Mouse (Mus musculus) inflammation-experienced regulatory T-cells, adult 6 months (primary cell): Measurements from ENCODE around the gene Itga2b. TPM values are rescaled to one million over a fixed set of nuclear protein-coding genes. Genes with fewer than 3 reads are reported as not detected.
A peak's percentile ranks its signal among the peaks of the same experiment; 100 is the strongest.
"Not testable (repeated sequence)": the region's sequence is repeated elsewhere in the genome, so short reads cannot be mapped to it uniquely, and the experiment has no call there.

Source experiments
- ATAC-seq: one replicate; pipeline ENCODE4 v1.8.0; 2017
- polyA plus RNA-seq, 3 experiments: library from polyadenylated mRNA; unstranded; fragments of 100-300 nt; shearing (Covaris generic); gene quantifications; one replicate each; pipeline ENCODE4 v1.2.1; 2017

Itga2b gene
- polyA plus RNA-seq, 3 experiments from 2014 or later, result 0.45 to 2.0 (median 0.94) TPM

DNA sequence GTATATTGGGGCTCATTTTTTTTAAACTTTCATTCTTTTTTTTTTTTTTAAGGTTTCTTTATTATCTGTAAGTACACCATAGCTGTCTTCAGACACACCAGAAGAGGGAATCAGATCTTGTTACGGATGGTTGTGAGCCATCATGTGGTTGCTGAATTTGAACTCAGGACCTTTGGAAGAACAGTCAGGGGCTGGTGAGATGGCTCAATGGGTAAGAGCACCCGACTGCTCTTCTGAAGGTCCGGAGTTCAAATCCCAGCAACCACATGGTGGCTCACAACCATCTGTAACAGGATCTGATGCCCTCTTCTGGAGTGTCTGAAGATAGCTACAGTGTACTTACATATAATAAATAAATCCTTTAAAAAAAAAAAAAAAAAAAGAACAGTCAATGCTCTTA is 59.6 kb downstream of the Itga2b start:
- not testable (repeated sequence) for ATAC-seq

DNA sequence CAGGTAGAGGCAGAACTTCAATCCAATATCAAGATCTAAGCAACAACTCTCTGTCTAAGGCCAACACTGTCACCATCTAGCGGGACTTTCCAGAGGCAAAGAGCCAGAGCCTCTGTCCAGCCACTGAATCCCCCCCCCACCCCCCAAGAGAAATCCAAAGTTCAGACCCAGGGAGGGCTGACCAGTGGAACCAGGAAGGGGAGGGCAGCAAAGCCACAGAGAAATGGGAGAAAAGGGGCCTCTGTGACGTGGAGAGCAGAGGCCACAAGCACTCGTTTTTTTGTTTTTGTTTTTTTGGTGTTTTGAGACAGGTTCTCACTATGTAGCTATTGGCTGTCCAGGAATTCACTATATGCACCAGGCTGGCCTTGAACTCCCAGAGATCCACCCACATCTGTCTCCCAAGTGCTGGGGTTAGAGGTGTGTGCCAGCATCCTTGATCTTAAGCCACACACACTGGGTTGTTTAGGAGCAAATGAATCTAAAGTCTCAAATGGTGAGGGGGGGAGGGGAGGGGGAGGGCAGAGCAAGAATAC is 60.1 kb downstream of the Itga2b start:
- no peak for ATAC-seq

DNA sequence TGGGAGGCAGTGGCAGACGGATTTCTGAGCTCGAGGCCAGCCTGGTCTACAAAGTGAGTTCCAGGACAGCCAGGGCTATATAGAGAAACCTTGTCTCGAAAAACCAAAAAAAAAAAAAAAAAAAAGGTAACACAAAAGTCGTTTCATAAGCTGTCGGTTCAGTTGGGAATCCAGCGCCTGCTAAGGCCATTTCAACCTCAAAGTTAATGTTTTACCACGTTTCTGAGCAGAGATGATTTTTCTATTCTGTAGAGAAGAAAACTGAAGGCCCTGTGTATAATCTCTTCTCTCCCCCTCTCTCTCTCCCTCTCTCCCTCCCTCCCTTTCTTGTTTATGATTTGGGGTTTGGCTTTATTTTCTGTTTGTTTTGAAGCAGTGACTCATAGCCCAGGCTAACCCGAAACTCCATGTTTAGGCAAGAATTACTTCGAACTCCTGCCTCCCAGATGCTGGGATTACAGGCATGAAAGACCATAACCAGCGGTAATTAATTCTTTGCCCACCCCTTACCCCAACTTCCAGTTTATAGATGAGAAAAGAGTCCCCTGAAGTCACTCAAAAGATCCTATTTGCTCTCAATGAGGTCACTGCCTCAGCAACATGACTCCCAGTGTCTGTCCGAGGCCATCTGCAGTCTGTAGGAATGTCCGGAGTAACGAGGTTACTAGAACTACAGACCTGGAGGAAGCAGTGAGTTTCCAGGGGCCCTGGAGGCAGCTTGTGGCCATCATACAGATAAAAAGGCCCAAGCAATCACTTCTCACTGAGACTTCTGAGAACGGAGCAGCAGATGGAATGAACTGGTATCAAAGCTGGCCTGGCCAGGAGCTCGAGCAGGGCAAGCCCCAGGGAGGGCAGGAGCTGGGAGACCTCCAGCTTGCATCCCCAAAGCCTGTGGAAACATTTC is 60.8 kb downstream of the Itga2b start:
- no peak for ATAC-seq

DNA sequence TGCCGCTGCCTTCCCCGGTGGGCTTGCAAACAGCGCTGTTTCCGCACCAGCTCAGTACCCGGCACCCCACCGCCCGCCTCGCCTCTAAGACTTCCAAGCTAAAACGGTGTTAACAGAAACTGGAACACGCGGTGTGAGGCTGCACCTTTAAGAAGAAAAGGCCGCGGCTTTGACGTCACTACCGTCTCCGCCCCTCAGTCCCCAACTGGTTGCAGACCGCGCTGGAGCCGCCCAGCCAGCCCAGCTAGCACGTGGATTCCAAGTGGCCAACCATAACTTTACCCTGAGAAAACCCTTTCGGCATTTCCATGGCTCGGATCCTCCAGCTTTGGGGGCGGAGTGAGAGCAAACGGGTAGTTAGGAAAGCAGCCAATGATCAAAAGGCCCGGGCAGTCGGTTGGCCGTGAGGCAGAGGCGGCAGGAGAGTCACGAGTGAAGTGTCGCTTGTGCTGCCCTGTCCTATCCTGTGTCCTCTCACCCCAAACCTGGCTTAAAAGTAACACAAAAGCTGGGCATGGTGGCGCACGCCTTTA is 61.5 kb downstream of the Itga2b start:
- ATAC-seq, result peak; percentile 89

DNA sequence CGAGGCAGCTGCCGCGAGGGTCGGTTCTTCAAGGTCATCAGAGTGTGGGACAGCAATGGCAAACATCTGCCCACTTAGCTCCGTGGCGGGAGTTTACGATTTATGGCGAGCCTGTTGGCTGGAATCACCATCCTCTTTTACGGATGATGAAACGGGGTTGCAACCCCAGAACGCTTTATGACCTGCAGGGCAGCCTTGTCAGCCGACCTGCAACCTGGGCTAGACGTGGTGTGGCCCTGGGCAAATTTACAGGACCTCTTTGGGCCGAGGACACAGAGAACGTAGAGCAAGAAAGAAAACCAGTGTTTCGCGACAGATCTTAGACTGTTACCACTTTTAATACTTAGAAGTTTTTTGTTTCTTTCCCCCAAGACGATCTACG is 62.1 kb downstream of the Itga2b start, which contains the start of gene Slc25a39:
Gene Slc25a39, minus strand, starts transcription at position 113 of the 382 bp plus-strand sequence.
- peak; percentile 7 for ATAC-seq

DNA sequence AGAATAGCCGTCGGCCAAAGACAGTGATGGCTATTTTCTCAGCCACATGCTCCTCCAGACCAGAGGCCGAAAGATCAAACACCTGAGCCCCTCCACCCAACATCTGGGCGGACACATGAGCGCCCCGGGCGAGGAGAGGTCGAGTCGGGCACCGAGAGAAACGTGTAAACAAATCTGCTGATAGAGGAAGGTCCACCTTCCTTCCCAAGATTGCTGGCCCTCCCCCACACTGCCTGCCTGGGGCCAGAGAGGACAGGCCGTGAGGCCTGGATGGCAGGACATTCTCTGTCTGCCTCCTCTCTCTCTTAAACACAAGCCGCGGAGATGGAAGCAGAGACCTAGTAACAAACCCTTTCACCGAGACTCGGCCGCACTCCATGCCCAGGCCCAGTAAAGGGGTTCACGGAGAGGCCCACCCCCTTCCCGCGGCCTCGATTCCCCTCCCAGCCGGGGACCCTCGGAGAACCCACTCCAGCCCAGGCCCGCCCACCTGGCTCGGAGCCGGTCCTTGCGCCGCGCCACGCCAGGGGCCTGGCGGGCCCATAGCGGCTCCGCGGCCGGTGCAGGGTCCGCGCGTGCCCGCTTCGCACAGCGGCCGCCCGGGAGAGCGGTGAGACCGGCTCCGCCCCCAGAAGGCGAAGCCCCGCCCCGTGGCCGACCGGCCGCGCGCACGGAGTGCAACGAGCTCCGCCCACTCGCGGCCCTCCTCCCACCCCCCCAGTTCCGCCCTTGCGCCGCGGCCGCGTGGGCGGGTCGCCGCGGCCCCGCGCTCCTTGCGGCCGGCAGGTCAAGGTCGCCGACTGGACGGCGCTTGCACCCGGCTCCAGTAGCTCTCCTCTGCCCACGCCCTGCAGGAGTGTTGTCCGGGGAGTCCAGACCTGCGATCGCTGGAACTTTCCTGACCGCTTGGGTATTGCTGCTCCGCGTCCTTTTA is 62.8 kb downstream of the Itga2b start:
- peak; percentile 56 for ATAC-seq

DNA sequence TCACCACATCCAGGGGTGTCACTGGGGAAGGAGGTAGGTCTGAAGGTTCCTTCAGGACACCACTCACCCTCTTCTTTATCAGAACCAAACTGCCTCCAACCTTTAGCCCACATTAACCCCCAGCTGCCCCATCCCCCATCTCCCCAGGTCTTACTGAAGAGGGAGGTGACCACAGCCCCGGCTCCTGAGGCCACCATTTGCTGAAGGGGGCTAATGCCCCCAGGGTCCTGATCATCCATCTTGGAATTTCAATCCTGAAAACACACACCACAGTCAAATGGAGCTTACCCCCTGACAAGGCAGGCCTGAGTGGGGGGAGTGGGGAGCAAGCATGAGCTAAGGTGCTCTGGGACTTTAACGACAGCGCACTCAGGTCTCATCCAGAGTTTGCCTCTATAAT is 63.5 kb downstream of the Itga2b start:
- ATAC-seq, result no peak

DNA sequence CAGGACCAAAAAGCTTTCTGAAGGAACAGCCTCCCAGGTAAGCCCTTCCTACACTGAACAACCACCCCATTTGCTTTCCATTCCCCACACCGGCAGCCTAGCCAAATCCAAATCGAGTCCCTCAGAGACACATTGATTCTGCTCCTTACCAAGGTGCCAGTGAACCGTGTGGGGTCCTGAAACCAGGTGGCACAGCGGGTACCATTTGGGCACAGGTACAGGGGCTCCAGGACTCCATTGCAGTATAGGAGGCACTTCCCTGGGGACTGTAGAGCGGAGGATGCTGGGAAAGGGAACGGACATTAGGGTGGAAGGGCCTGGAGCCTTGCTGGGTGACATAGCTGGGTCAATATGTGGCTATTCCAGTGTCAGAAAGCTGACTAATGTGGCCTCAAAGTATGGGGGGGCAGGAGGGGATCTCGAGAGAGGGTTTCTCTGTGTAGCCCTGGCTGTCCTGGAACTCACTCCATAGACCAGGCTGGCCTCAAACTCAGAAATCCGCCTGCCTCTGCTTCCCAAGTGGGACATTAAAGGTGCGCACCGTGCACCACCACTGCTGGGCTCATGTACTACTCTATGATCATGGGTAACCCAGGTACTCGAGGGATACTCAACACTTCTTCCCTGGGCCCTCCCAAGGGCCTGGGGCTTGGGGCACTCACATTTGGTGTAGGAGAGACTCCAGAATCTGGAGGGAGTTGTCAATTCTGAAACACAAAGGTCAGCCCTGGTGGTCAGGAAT is 64.2 kb downstream of the Itga2b start:
- ATAC-seq, result no peak

DNA sequence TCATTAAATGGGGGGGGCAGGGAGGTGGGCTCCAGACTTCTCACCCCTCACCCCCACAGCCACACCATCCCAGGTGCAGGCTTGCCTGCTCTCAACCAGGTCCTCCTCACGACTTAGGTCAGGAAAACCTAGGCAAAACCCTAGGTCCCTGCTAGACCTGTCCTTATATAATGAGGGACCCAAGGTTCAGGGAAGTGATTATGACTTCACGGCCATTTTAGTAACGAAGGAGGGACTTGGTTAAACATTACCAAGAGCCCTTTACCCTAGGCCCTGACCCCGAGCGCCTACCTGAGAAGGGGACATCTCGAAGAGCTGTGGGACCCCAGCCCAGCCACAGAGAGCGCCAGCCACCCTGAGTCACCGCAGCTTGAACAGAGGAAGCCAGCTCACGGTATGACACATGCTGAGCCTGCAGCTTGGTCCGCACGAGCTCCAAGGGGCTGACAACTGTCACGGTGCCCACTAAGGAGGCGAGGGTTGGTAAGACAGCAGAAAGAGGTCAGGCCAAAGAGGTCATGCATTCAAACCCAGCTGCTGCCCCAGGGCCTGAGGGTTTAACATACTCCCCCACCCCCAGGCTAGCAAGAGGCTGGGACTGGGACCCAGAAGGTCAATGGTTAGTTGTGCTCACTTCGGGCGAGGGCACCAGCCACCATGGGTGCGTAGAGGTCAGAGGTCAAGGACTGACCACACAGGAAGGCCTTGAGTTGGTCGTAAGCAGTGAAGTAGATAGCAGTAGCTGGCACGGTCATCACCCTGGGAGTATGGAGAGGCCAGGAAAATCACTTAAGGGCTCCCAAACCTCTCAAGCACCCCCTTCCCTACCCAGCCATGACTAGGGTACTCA is 65.5 kb downstream of the Itga2b start:
- ATAC-seq, result no peak

DNA sequence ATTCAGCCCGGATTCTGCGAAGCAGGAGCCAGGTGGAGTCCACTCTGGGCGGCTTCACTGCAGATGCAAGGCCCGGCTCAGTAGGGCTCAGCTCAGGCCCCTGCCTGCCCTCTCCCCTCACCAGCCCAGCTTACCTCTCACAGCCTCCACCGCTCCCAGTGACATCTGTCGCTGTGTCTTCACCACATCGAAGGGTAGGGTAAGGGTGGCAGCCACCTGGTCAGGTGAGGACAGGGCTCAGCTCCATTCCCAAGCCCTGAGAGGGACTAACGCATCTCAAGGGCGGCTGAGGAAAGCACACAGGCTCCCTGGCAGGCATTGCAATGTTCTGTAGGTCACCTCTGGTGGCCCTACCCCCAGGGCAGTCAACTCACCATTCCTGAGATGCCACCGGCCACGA is 66.3 kb downstream of the Itga2b start:
- no peak for ATAC-seq

Other genes with a start within 250 kb of the Itga2b start
- 1 to 10 TPM; 6.8 to 8.2 (median 7.7) TPM for gene Hdac5, start 240.0 kb downstream of the Itga2b start, polyA plus RNA-seq
- gene BC030867, start 221.2 kb downstream of the Itga2b start, polyA plus RNA-seq, result 1 to 10 TPM in 2 of 3 experiments, under 1 TPM in 1; 0.95 to 7.0 (median 1.5) TPM
- not detected for gene Asb16, start 201.4 kb downstream of the Itga2b start, polyA plus RNA-seq
- 10 to 100 TPM; 43.1 to 61.2 (median 51.8) TPM for gene Tmub2, start 185.2 kb downstream of the Itga2b start, polyA plus RNA-seq
- 1 to 10 TPM; 6.5 to 8.0 (median 6.9) TPM for gene Atxn7l3, start 173.5 kb downstream of the Itga2b start, polyA plus RNA-seq
- 10 to 100 TPM; 42.5 to 45.0 (median 44.6) TPM for gene Ubtf, start 150.4 kb downstream of the Itga2b start, polyA plus RNA-seq
- gene Slc4a1, start 103.9 kb downstream of the Itga2b start, polyA plus RNA-seq, result under 1 TPM in 1 of 3 experiments, not detected in 2; 0.08 TPM
- gene Rundc3a, start 76.7 kb downstream of the Itga2b start, polyA plus RNA-seq, result 1 to 10 TPM; 1.8 to 3.2 (median 2.0) TPM
- 10 to 100 TPM; 40.1 to 61.9 (median 53.3) TPM for gene Slc25a39, start 62.2 kb downstream of the Itga2b start, polyA plus RNA-seq
- gene Grn, start 39.8 kb downstream of the Itga2b start, polyA plus RNA-seq, result 10 to 100 TPM; 21.8 to 32.1 (median 26.1) TPM
- not detected for gene Fam171a2, start 22.4 kb downstream of the Itga2b start, polyA plus RNA-seq
- 10 to 100 TPM; 58.6 to 77.0 (median 60.5) TPM for gene Gpatch8, start 86.3 kb upstream of the Itga2b start, polyA plus RNA-seq
- not detected for gene Gm11627, start 109.3 kb upstream of the Itga2b start, polyA plus RNA-seq
- not detected for gene Fzd2, start 134.3 kb upstream of the Itga2b start, polyA plus RNA-seq
- under 1 TPM in 2 of 3 experiments, not detected in 1; 0.08 to 0.20 TPM for gene Meioc, start 193.6 kb upstream of the Itga2b start, polyA plus RNA-seq
- 10 to 100 TPM; 29.0 to 41.4 (median 40.1) TPM for gene Ccdc43, start 227.7 kb upstream of the Itga2b start, polyA plus RNA-seq